Mouse (Mus musculus) spleen, postnatal 10 days (tissue): Measurements from ENCODE around the gene Artn.

Source experiments
- DNase-seq, 2 experiments: peaks; one replicate each; pipeline ENCODE4 v3.0.0; 2021 to 2022; ENCODE audit warnings: low spot score in 2 of 2

Gene Artn

GRCm38 (mm10) chr4:117890031-117890430 lies 39.5 kb downstream of the Artn start:
- no peak for DNase-seq

GRCm38 (mm10) chr4:117889471-117889870 lies 40.1 kb downstream of the Artn start:
- no peak for DNase-seq

- no peak for DNase-seq
Observed at GRCm38 (mm10) chr4:117887920-117888319, 41.6 kb downstream of the Artn start.

GRCm38 (mm10) chr4:117887133-117887532 lies 42.4 kb downstream of the Artn start, which contains the start of gene Atp6v0b:
Atp6v0b (minus strand) TSS chr4:117887333.
- DNase-seq, result peak; percentile 89 to 97

- DNase-seq, result peak in 1 of 2 experiments; percentile 52
Observed at GRCm38 (mm10) chr4:117886644-117887043, 42.9 kb downstream of the Artn start.

GRCm38 (mm10) chr4:117885994-117886393 lies 43.6 kb downstream of the Artn start:
- DNase-seq, result no peak

- DNase-seq, result no peak
Observed at GRCm38 (mm10) chr4:117885093-117885492, 44.5 kb downstream of the Artn start.

GRCm38 (mm10) chr4:117884146-117884545 lies 45.4 kb downstream of the Artn start:
- no peak for DNase-seq

GRCm38 (mm10) chr4:117882701-117883691 lies 46.6 kb downstream of the Artn start, which contains the start of gene B4galt2:
B4galt2 (minus strand) TSS chr4:117883487.
- no peak for DNase-seq

GRCm38 (mm10) chr4:117878703-117879102 lies 50.9 kb downstream of the Artn start:
- DNase-seq, result no peak

GRCm38 (mm10) chr4:117878301-117878700 lies 51.3 kb downstream of the Artn start:
- DNase-seq, result peak in 1 of 2 experiments; percentile 52
